Mouse (Mus musculus) hindbrain, postnatal 0 days (tissue): ENCODE results near the gene Cln3. TPM values are rescaled to one million over a fixed set of nuclear protein-coding genes. Genes with fewer than 3 reads are reported as not detected.

ENCODE experiments used
- ATAC-seq: fragments of 200-750 bp; cut with Nextera tagmentation; 2 replicates; pipeline ENCODE4 v1.8.0; 2017; ENCODE audit warnings: mild to moderate bottlenecking, moderate TSS enrichment, moderate library complexity
- DNase-seq: peaks from one replicate; pipeline ENCODE4 v3.0.0-alpha.2; 2015; ENCODE audit warnings: low spot score
- H3K27ac ChIP-seq: fragments of 300-500 bp; sonication (generic); 2 replicates; pipeline ENCODE4 v1.5.1; 2014; ENCODE audit warnings: mild to moderate bottlenecking
- H3K27me3 ChIP-seq: fragments of 300-500 bp; sonication (generic); 2 replicates; pipeline ENCODE4 v1.6.1; 2014; ENCODE audit warnings: low read length, mixed read lengths; ENCODE audit not compliant: insufficient read depth
- H3K36me3 ChIP-seq: fragments of 300-500 bp; sonication (generic); 2 replicates; pipeline ENCODE4 v1.6.1; 2014; ENCODE audit warnings: low read length, mixed read lengths; ENCODE audit not compliant: insufficient read depth
- H3K4me1 ChIP-seq: fragments of 300-500 bp; sonication (generic); 2 replicates; pipeline ENCODE4 v1.6.1; 2014; ENCODE audit warnings: antibody characterized with exemption, low read length, mixed read lengths; ENCODE audit not compliant: insufficient read depth
- H3K4me2 ChIP-seq: fragments of 300-500 bp; sonication (generic); 2 replicates; pipeline ENCODE4 v1.6.1; 2014; ENCODE audit warnings: low read depth, mild to moderate bottlenecking, low read length, moderate library complexity, mixed read lengths
- H3K4me3 ChIP-seq: fragments of 300-500 bp; sonication (generic); 2 replicates; pipeline ENCODE4 v1.5.1; 2014; ENCODE audit warnings: low read length
- H3K9ac ChIP-seq: fragments of 300-500 bp; sonication (generic); replicated peaks from 2 replicates; pipeline ENCODE4 v1.6.1; 2014; ENCODE audit warnings: mild to moderate bottlenecking, low read length, moderate library complexity, mixed read lengths
- H3K9me3 ChIP-seq: fragments of 300-500 bp; sonication (generic); 2 replicates; pipeline ENCODE4 v1.6.1; 2016; ENCODE audit warnings: low read length, mixed read lengths
- CTCF ChIP-seq: IDR thresholded peaks from 2 replicates; pipeline ENCODE4 v1.5.1; 2016; ENCODE audit warnings: antibody characterized with exemption, control low read depth, low read depth
- WGBS: fragments of 180-500 bp; shearing (Covaris S2); extraction: QIAGEN DNeasy Blood & Tissue Kit; methylation state at CpG from one replicate; pipeline ENCODE4 v1.1.7; 2014; 5-methylcytosine and 5-hydroxymethylcytosine counted together
- polyA plus RNA-seq: library from polyadenylated mRNA; unstranded; fragments of >200 nt; fragmentation: Nextera tagmentation; extraction: Ambion mirVana; gene quantifications from 2 replicates; pipeline ENCODE4 v1.2.1, GENCODE M21; 2015
- total RNA-seq: library from RNA; depleted of rRNA; stranded (reverse); fragments of >200 nt; gene quantifications from 2 replicates; pipeline ENCODE4 v1.2.3, GENCODE M21; 2014; rRNA removed

The Cln3 gene
- total RNA-seq = 27.7 and 34.2 TPM in 2 replicates
- polyA plus RNA-seq = 22.3 and 25.1 TPM in 2 replicates

DNA sequence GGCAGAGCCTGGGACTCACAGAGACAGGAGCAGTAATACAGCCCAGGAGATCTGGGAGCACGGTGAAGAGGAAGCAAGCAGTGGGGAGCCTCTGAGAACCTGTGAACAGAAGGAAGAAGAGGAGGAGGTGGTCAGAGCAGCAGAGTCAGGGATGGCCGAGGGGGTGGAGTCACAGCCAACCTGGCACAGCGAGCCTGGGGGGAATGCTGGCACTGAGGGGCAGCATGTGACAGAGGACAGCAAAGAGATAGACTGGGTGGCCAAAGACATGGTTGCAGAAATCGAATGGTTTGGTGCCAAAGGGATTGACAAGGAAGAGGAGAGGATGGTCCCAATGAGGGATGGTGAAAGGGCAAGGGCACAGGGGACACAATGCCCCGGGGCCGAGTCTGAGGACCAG lies at the start of gene Cln3:
TSS of gene Cln3 (minus strand) at position 101 of the 400 bp plus-strand sequence.
- Histone ChIP-seq H3K9ac (no peak within 1 kb of the TSS), H3K9me3 (no peaks in the 10 kb centered on the region), H3K27ac (no peak within 1 kb of the TSS), H3K4me2 (no peak within 1 kb of the TSS), H3K36me3 (no peaks in the 10 kb centered on the region), H3K27me3 (no peaks in the 10 kb centered on the region), H3K4me3 (no peak within 1 kb of the TSS), H3K4me1 (0 out of 2 replicates have a peak, but pooled peaks cover 5% of the 10 kb centered on the region)
- no peak for TF ChIP-seq CTCF
- no peak for DNase-seq
- WGBS = 74% methylated on average over 5 of the region's 6 CpGs
- ATAC-seq = no peak

GRCm38 (mm10) chr7:126635375-126635774 lies 49.8 kb upstream of the Cln3 start:
- H3K9me3 ChIP-seq = no peaks in the 10 kb centered on the region
- DNase-seq (no peak), ATAC-seq (no peak)
- TF ChIP-seq CTCF = no peak
- no peak overlapping the region for H3K27ac ChIP-seq
- no peak overlapping the region for H3K9ac ChIP-seq
- no peak overlapping the region for H3K4me3 ChIP-seq
- no peaks in the 10 kb centered on the region for H3K4me1 ChIP-seq
- no peak overlapping the region for H3K4me2 ChIP-seq
- no peaks in the 10 kb centered on the region for H3K36me3 ChIP-seq
- H3K27me3 ChIP-seq = no peaks in the 10 kb centered on the region

- TF ChIP-seq CTCF = no peak
- no peak for ATAC-seq
These were observed 46.9 kb upstream of the Cln3 start for GRCm38 (mm10) chr7:126632478-126632877.

GRCm38 (mm10) chr7:126630824-126631518 lies 45.4 kb upstream of the Cln3 start, which contains the start of gene Nupr1:
TSS of gene Nupr1 (minus strand) at chr7:126630861.
- Histone ChIP-seq H3K9me3 (no peaks in the 10 kb centered on the region), H3K4me2 (no peak within 1 kb of the TSS), H3K4me3 (no peak within 1 kb of the TSS), H3K27ac (no peak within 1 kb of the TSS), H3K36me3 (no peaks in the 10 kb centered on the region), H3K27me3 (no peaks in the 10 kb centered on the region), H3K4me1 (no peaks in the 10 kb centered on the region), H3K9ac (no peak within 1 kb of the TSS)
- TF ChIP-seq CTCF = no peak
- no peak for ATAC-seq
- DNase-seq = no peak
- whole genome bisulfite sequencing = 92% methylated on average over 4 of the region's 4 CpGs

More at GRCm38 (mm10) chr7:126632478-126632877, 46.9 kb upstream of the Cln3 start:
- no peak overlapping the region for H3K4me2 ChIP-seq
- H3K4me3 ChIP-seq = no peak overlapping the region
- no peak for DNase-seq
- no peaks in the 10 kb centered on the region for H3K9me3 ChIP-seq
- H3K9ac ChIP-seq = no peak overlapping the region
- H3K4me1 ChIP-seq = no peaks in the 10 kb centered on the region
- no peaks in the 10 kb centered on the region for H3K36me3 ChIP-seq
- no peak overlapping the region for H3K27ac ChIP-seq
- H3K27me3 ChIP-seq = no peaks in the 10 kb centered on the region
- 93% methylated on average over 2 of the region's 2 CpGs for WGBS

DNA sequence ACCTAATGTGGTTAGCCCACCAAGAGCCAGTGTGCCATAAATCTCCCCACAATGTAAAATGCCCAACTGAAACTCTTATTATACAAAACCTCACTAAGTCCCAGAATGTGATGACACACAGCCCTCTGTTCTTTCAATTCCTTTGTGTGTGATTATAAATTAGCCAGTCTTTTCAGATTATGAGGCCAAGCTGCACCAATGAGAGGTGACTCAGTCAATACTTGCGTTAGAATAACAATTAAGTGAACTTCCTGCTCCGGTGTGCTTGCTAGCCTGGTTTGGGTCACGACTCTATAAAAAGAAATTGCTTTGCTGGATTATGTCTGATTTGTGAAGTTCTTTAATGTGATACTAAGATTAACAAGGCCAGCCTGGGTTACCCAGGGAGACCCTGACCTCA lies 44.3 kb upstream of the Cln3 start:
- Histone ChIP-seq H3K4me2 (no peak overlapping the region), H3K27ac (no peak overlapping the region), H3K9ac (no peak overlapping the region), H3K4me1 (no peaks in the 10 kb centered on the region), H3K27me3 (no peaks in the 10 kb centered on the region), H3K36me3 (no peaks in the 10 kb centered on the region), H3K9me3 (no peaks in the 10 kb centered on the region), H3K4me3 (no peak overlapping the region)
- no peak for TF ChIP-seq CTCF
- ATAC-seq (no peak), DNase-seq (no peak)
- 39% methylated on average over 3 of the region's 3 CpGs for WGBS

GRCm38 (mm10) chr7:126628111-126628510 lies 42.5 kb upstream of the Cln3 start:
- no peaks in the 10 kb centered on the region for H3K9me3 ChIP-seq
- H3K4me1 ChIP-seq = no peaks in the 10 kb centered on the region
- ATAC-seq = no peak
- no peak overlapping the region for H3K4me3 ChIP-seq
- 75% methylated on average over 6 of the region's 6 CpGs for WGBS
- no peak overlapping the region for H3K27ac ChIP-seq
- H3K4me2 ChIP-seq = no peak overlapping the region
- TF ChIP-seq CTCF = no peak
- no peak for DNase-seq
- H3K9ac ChIP-seq = no peak overlapping the region
- no peaks in the 10 kb centered on the region for H3K36me3 ChIP-seq
- H3K27me3 ChIP-seq = no peaks in the 10 kb centered on the region
